Mouse (Mus musculus) activated CD4-positive, CD25-positive, alpha-beta regulatory T cell (primary cell): ENCODE measurements around the gene Olfr965. TPM values are rescaled to one million over a fixed set of nuclear protein-coding genes. Genes with fewer than 3 reads are reported as not detected.

Source experiments
- polyA plus RNA-seq, 2 experiments: library from polyadenylated mRNA; unstranded; fragments of 100-300 nt; shearing (Covaris generic); gene quantifications; one replicate each; pipeline ENCODE4 v1.2.1; 2017

Olfr965 gene
- polyA plus RNA-seq, result under 1 TPM in 1 of 2 experiments, not detected in 1; 0.12 TPM

DNA sequence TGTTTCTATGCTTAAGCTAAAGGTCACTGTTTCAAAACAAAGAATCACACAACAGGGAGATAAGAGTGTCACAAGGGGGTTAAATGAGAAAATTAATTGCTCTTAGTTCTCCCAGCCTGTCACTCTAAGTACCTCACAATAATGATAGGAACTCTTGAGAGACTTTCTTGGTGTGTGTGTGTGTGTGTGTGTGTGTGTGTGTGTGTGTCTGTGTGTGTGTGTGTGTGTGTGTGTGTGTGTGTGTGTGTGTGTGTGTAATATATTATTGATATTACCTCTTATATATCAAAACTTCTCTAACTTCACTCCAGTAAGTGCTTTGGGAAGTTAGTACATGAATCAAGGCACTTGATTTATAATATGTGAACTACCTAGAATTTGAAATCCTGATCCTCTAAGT is at the start of gene Olfr965:
TSS of gene Olfr965 (plus strand) at position 301 of the 400 bp plus-strand sequence.

GRCm38 (mm10) chr9:39666905-39667304 is 44.2 kb upstream of the Olfr965 start, which contains the start of gene Olfr963:
Olfr963 (plus strand) TSS chr9:39667205.

DNA sequence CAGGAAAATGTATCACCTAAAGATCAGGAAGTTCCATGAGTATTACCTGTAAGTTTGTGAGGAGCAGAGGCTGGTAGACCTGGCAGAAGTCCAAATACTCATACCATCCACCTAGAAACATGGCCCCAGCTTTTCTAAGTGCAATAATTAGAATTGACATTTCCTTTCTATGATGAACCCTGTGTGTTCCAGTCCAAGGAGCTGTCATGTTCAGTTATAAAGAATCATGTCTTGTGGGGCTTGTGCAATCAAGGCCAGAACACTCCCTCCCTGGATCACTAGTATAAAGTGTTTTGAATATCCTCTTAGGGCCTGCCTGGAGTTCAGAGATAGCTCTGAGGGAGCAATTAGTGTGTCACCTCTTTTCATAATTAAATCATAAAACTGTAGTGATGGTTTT is 4.1 kb upstream of the Olfr965 start, which contains the start of gene Olfr149:
TSS of gene Olfr149 (minus strand) at position 101 of the 400 bp plus-strand sequence.

DNA sequence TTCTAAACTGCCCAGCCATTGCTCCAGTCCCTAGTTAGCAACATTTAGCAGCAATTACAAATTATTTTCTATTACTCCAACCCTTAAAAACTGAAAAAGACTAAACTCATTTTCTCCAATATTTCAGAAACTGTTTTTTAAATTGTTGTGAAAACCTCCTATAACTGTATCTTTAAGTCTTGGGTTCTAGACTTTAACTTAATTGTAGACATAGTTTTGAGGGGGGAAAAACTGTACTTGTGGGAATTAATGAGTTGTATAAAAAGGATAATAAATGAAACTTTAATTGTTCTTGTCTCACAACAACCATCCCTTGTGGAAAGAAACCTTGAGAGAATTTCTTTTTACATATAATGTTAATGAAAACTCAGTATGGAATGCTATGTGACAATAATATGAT is 19.5 kb downstream of the Olfr965 start, which contains the start of gene Olfr150:
TSS of gene Olfr150 (plus strand) at position 301 of the 400 bp plus-strand sequence.

GRCm38 (mm10) chr9:39745949-39746348 is 34.8 kb downstream of the Olfr965 start, which contains the start of gene Olfr967:
Olfr967 (plus strand) TSS chr9:39746249.

Other genes starting within 250 kb of the Olfr965 start
- gene Olfr955, start 239.4 kb upstream of the Olfr965 start, polyA plus RNA-seq, result not detected
- gene Olfr44, start 217.4 kb upstream of the Olfr965 start, polyA plus RNA-seq, result not detected
- not detected for gene Olfr957, start 195.5 kb upstream of the Olfr965 start, polyA plus RNA-seq
- gene Olfr958, start 157.3 kb upstream of the Olfr965 start, polyA plus RNA-seq, result not detected
- not detected for gene Olfr959, start 135.8 kb upstream of the Olfr965 start, polyA plus RNA-seq
- gene AW551984, start 107.0 kb upstream of the Olfr965 start, polyA plus RNA-seq, result under 1 TPM; 0.08 to 0.60 TPM
- not detected for gene Olfr148, start 100.7 kb upstream of the Olfr965 start, polyA plus RNA-seq
- gene Olfr960, start 90.0 kb upstream of the Olfr965 start, polyA plus RNA-seq, result not detected
- under 1 TPM in 1 of 2 experiments, not detected in 1; 0.52 TPM for gene Olfr961, start 66.3 kb upstream of the Olfr965 start, polyA plus RNA-seq
- not detected for gene Olfr963, start 44.1 kb upstream of the Olfr965 start, polyA plus RNA-seq
- gene Olfr149, start 4.2 kb upstream of the Olfr965 start, polyA plus RNA-seq, result not detected
- gene Olfr150, start 19.6 kb downstream of the Olfr965 start, polyA plus RNA-seq, result under 1 TPM in 1 of 2 experiments, not detected in 1; 0.17 TPM
- gene Olfr967, start 34.9 kb downstream of the Olfr965 start, polyA plus RNA-seq, result under 1 TPM in 1 of 2 experiments, not detected in 1; 0.15 TPM
- under 1 TPM in 1 of 2 experiments, not detected in 1; 0.45 TPM for gene Olfr968, start 71.9 kb downstream of the Olfr965 start, polyA plus RNA-seq
- under 1 TPM in 1 of 2 experiments, not detected in 1; 0.39 TPM for gene Olfr969, start 79.6 kb downstream of the Olfr965 start, polyA plus RNA-seq
- not detected for gene Olfr970, start 97.5 kb downstream of the Olfr965 start, polyA plus RNA-seq
- gene Olfr971, start 125.5 kb downstream of the Olfr965 start, polyA plus RNA-seq, result under 1 TPM in 1 of 2 experiments, not detected in 1; 0.18 TPM
- gene Olfr972, start 155.1 kb downstream of the Olfr965 start, polyA plus RNA-seq, result not detected
- gene Olfr229, start 196.0 kb downstream of the Olfr965 start, polyA plus RNA-seq, result not detected
- gene Olfr974, start 226.1 kb downstream of the Olfr965 start, polyA plus RNA-seq, result under 1 TPM in 1 of 2 experiments, not detected in 1; 0.15 TPM
- gene Olfr975, start 240.7 kb downstream of the Olfr965 start, polyA plus RNA-seq, result not detected
- not detected for gene Olfr976, start 249.8 kb downstream of the Olfr965 start, polyA plus RNA-seq